Mouse (Mus musculus): Measurements from ENCODE around the gene Iqgap1.

The Iqgap1 gene

GRCm38 (mm10) chr7:80802412-80803160 is 23.2 kb downstream of the Iqgap1 start:
- DNase-seq (ENCODE audit: low spot score): peak; percentile 55

- DNase-seq (ENCODE audit: low spot score): no peak
Measured at GRCm38 (mm10) chr7:80799307-80799706, 26.5 kb downstream of the Iqgap1 start.

GRCm38 (mm10) chr7:80796805-80797567 is 28.8 kb downstream of the Iqgap1 start:
- DNase-seq (ENCODE audit: low spot score): no peak

- DNase-seq (ENCODE audit: low spot score): no peak
Measured at GRCm38 (mm10) chr7:80796258-80796657, 29.5 kb downstream of the Iqgap1 start.

- peak; percentile 35 for DNase-seq (ENCODE audit: low spot score)
Measured at GRCm38 (mm10) chr7:80789534-80789933, 36.2 kb downstream of the Iqgap1 start.

- peak; percentile 77 for DNase-seq (ENCODE audit: low spot score)
Measured at GRCm38 (mm10) chr7:80789061-80789460, 36.7 kb downstream of the Iqgap1 start.

GRCm38 (mm10) chr7:80788002-80788401 is 37.8 kb downstream of the Iqgap1 start:
- no peak for DNase-seq (ENCODE audit: low spot score)

GRCm38 (mm10) chr7:80786746-80787145 is 39.0 kb downstream of the Iqgap1 start:
- DNase-seq (ENCODE audit: low spot score): peak; percentile 54

- no peak for DNase-seq (ENCODE audit: low spot score)
Measured at GRCm38 (mm10) chr7:80783841-80784240, 41.9 kb downstream of the Iqgap1 start.

- no peak for DNase-seq (ENCODE audit: low spot score)
Measured at GRCm38 (mm10) chr7:80782155-80783109, 43.3 kb downstream of the Iqgap1 start.

GRCm38 (mm10) chr7:80781444-80782120 is 44.2 kb downstream of the Iqgap1 start:
- DNase-seq (ENCODE audit: low spot score): no peak

- no peak for DNase-seq (ENCODE audit: low spot score)
Measured at GRCm38 (mm10) chr7:80778958-80779669, 46.7 kb downstream of the Iqgap1 start.

- no peak for DNase-seq (ENCODE audit: low spot score)
Measured at GRCm38 (mm10) chr7:80778376-80778775, 47.4 kb downstream of the Iqgap1 start.

GRCm38 (mm10) chr7:80777151-80777550 is 48.6 kb downstream of the Iqgap1 start:
- DNase-seq (ENCODE audit: low spot score): no peak

- no peak for DNase-seq (ENCODE audit: low spot score)
Measured at GRCm38 (mm10) chr7:80776090-80776489, 49.7 kb downstream of the Iqgap1 start.

- DNase-seq (ENCODE audit: low spot score): no peak
Measured at GRCm38 (mm10) chr7:80775448-80775904, 50.3 kb downstream of the Iqgap1 start.

- no peak for DNase-seq (ENCODE audit: low spot score)
Measured at GRCm38 (mm10) chr7:80774615-80775447, 50.9 kb downstream of the Iqgap1 start.

GRCm38 (mm10) chr7:80773834-80774614 is 51.8 kb downstream of the Iqgap1 start:
- peak; percentile 59 for DNase-seq (ENCODE audit: low spot score)

GRCm38 (mm10) chr7:80770466-80770865 is 55.3 kb downstream of the Iqgap1 start:
- no peak for DNase-seq (ENCODE audit: low spot score)
